Mouse (Mus musculus) G1E (cell line): ENCODE measurements around the gene Sf3a2. TPM values are rescaled to one million over a fixed set of nuclear protein-coding genes. Genes with fewer than 3 reads are reported as not detected.
A peak's percentile ranks its signal among the peaks of the same experiment; 100 is the strongest.
"Not testable (repeated sequence)": the region's sequence is repeated elsewhere in the genome, so short reads cannot be mapped to it uniquely, and the experiment has no call there.

ENCODE experiments used
- ATAC-seq: 2 replicates; pipeline ENCODE4 v1.8.0; 2016; ENCODE audit warnings: mild to moderate bottlenecking; ENCODE audit not compliant: insufficient number of reproducible peaks, poor library complexity, low FRiP score, severe bottlenecking; ENCODE audit errors: extremely low read depth
- DNase-seq: peaks from one replicate; pipeline ENCODE4 v3.0.0; 2012; ENCODE audit warnings: low spot score
- H3K27me3 ChIP-seq: 2 replicates; pipeline ENCODE4 v1.6.1; 2012; ENCODE audit warnings: mild to moderate bottlenecking, low read length, inconsistent platforms; ENCODE audit not compliant: insufficient read depth
- H3K36me3 ChIP-seq: replicated peaks from 2 replicates; pipeline ENCODE3; 2012; ENCODE audit warnings: mild to moderate bottlenecking, inconsistent platforms
- H3K4me1 ChIP-seq: 2 replicates; pipeline ENCODE4 v1.6.1; 2012; ENCODE audit warnings: low read depth, low read length, inconsistent platforms, mixed read lengths; ENCODE audit not compliant: insufficient read depth
- H3K4me3 ChIP-seq: 2 replicates; pipeline ENCODE4 v1.5.1; 2012; ENCODE audit warnings: low read depth, mild to moderate bottlenecking, inconsistent platforms, low read length, moderate library complexity, mixed read lengths
- H3K9me3 ChIP-seq: replicated peaks from 2 replicates; pipeline ENCODE4 v1.6.1; 2012; ENCODE audit warnings: inconsistent platforms
- CTCF ChIP-seq: IDR thresholded peaks from 2 replicates; pipeline ENCODE4 v1.5.1; 2012; ENCODE audit warnings: low read depth, low read length, inconsistent platforms, mixed read lengths
- GATA1 ChIP-seq: IDR thresholded peaks from 2 replicates; pipeline ENCODE4 v1.6.1; 2012; ENCODE audit warnings: borderline replicate concordance, low read length, inconsistent platforms, mixed read lengths
- GATA2 ChIP-seq: IDR thresholded peaks from 2 replicates; pipeline ENCODE4 v1.6.1; 2012; ENCODE audit warnings: low read depth, low read length, inconsistent platforms, borderline replicate concordance
- POLR2AphosphoS5 ChIP-seq: IDR thresholded peaks from 2 replicates; pipeline ENCODE4 v1.6.1; 2012; ENCODE audit warnings: low read depth, low read length, inconsistent platforms; ENCODE audit not compliant: insufficient replicate concordance
- TAL1 ChIP-seq: conservative IDR thresholded peaks from 2 replicates; pipeline ENCODE4 v1.6.1; 2012; ENCODE audit warnings: low read depth, low read length, inconsistent platforms, mixed read lengths
- polyA plus RNA-seq: library from polyadenylated mRNA; stranded (reverse); fragments of >175 nt; gene quantifications from 2 replicates; pipeline ENCODE4 v1.2.3, GENCODE M21; 2012
- total RNA-seq, 2 experiments: library from RNA; stranded (forward) in 1 of 2; stranded (reverse) in 1 of 2; fragments of 200-1000 nt in 1 of 2; fragments of >200 nt in 1 of 2; fragmentation: Nextera tagmentation in 1 of 2; gene quantifications; 2 replicates each; pipeline ENCODE4 v1.2.3; 2014 to 2017

The Sf3a2 gene
- total and polyA plus RNA-seq, 3 experiments = 8.7 to 652 (median 142) TPM

GRCm38 (mm10) chr10:80810084-80810483 is 12.1 kb downstream of the Sf3a2 start:
- H3K4me3 ChIP-seq = peak overlapping the region; percentile 55; the same call in 1 of the 2 replicates
- no peak for DNase-seq
- peaks cover 40% of the 10 kb centered on the region for H3K4me1 ChIP-seq
- peaks cover 31% of the 10 kb centered on the region for H3K36me3 ChIP-seq
- peaks cover 40% of the 10 kb centered on the region for H3K27me3 ChIP-seq
- ATAC-seq = no peak
- peaks cover 25% of the 10 kb centered on the region for H3K9me3 ChIP-seq
- no peak for TF ChIP-seq POLR2AphosphoS5
- no peak for TF ChIP-seq GATA2
- TF ChIP-seq CTCF = no peak
- TF ChIP-seq TAL1 = no peak
- no peak for TF ChIP-seq GATA1

- H3K27me3 ChIP-seq = peaks cover 40% of the 10 kb centered on the region
- no peak for TF ChIP-seq POLR2AphosphoS5
- TF ChIP-seq GATA2 = no peak
- no peak for TF ChIP-seq GATA1
- TF ChIP-seq CTCF = no peak
- TF ChIP-seq TAL1 = no peak
- ATAC-seq = no peak
Measured at GRCm38 (mm10) chr10:80812391-80813041, 14.5 kb downstream of the Sf3a2 start.

DNA sequence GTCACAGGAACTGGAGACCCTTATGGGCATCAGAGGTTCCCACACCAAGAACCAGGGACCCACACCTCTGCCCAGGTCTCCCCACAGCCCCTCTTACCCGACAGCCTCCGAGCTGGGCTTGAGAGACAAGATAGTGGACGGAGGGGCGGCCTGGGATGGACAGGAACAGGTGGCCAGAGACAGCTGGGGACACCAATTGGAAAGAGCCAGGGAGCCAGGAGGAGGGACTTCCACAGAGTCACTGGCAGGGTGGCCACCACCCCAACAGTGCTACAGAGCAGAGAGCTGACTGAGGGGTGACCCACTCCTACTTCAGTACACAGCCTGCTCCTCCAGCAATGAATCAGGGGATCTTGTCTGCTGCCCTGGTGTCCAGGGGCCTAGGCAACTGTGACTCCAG is 15.4 kb downstream of the Sf3a2 start, which contains the start of gene Jsrp1:
TSS of gene Jsrp1 (minus strand) at position 133 of the 400 bp plus-strand sequence.
- Histone ChIP-seq H3K36me3 (peaks cover 1% of the 10 kb centered on the region), H3K9me3 (peaks cover 11% of the 10 kb centered on the region), H3K4me1 (peaks cover 24% of the 10 kb centered on the region), H3K4me3 (no peak within 1 kb of the TSS), H3K27me3 (peaks cover 36% of the 10 kb centered on the region)
- ATAC-seq (no peak), DNase-seq (no peak)
- no peak for TF ChIP-seq TAL1
- no peak for TF ChIP-seq GATA1
- TF ChIP-seq CTCF = no peak
- TF ChIP-seq GATA2 = no peak
- no peak for TF ChIP-seq POLR2AphosphoS5

More at GRCm38 (mm10) chr10:80812391-80813041, 14.5 kb downstream of the Sf3a2 start:
- DNase-seq = no peak
- Histone ChIP-seq H3K9me3 (peaks cover 11% of the 10 kb centered on the region), H3K36me3 (peaks cover 8% of the 10 kb centered on the region), H3K4me3 (no peak overlapping the region), H3K4me1 (peaks cover 26% of the 10 kb centered on the region)

DNA sequence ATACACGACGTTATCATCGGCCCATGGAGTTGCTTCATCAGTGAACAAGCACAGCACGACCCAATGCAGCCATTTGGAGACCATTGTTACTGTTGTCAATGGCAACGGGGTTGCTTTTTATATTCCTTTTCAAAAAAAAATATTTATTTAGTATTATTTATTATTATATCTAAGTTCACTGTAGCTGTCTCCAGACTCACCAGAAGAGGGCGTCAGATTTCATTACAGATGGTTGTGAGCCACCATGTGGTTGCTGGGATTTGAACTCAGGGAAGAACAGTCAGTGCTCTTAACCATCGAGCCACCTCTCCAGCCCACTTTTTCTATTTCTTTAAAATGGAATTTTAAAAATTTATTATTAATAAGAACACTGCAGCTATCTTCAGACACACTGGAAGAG is 16.8 kb downstream of the Sf3a2 start:
- peaks cover 25% of the 10 kb centered on the region for H3K27me3 ChIP-seq
- H3K36me3 ChIP-seq = no peaks in the 10 kb centered on the region
- peaks cover 11% of the 10 kb centered on the region for H3K9me3 ChIP-seq
- TF ChIP-seq TAL1 (no peak), GATA1 (no peak), POLR2AphosphoS5 (no peak), CTCF (no peak), GATA2 (no peak)
- peaks cover 26% of the 10 kb centered on the region for H3K4me1 ChIP-seq
- DNase-seq = no peak
- no peak for ATAC-seq
- H3K4me3 ChIP-seq = no peak overlapping the region

DNA sequence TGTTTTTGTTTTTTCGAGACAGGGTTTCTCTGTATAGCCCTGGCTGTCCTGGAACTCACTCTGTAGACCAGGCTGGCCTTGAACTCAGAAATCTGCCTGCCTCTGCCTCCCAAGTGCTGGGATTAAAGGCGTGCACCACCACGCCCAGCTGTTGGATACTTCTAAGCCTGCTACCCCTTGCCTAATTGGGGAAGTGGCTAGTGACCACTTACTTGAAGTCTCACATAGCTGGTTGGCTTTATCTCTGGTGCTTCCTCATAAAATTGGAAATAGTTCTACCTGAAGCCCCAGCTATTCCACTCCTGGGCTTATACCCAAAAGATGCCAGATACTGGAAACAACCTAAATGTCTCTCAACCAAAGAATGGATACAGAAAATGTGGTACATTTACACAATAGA is 18.3 kb downstream of the Sf3a2 start:
- ATAC-seq, H3K4me3 ChIP-seq, H3K36me3 ChIP-seq, DNase-seq: not testable (repeated sequence)
- H3K9me3 ChIP-seq = peaks cover 11% of the 10 kb centered on the region
- peaks cover 19% of the 10 kb centered on the region for H3K4me1 ChIP-seq
- peaks cover 16% of the 10 kb centered on the region for H3K27me3 ChIP-seq

GRCm38 (mm10) chr10:80817164-80817563 is 19.2 kb downstream of the Sf3a2 start:
- DNase-seq = no peak
- Histone ChIP-seq H3K27me3 (peaks cover 14% of the 10 kb centered on the region), H3K36me3 (no peaks in the 10 kb centered on the region), H3K4me1 (peaks cover 20% of the 10 kb centered on the region), H3K4me3 (no peak overlapping the region), H3K9me3 (peaks cover 11% of the 10 kb centered on the region)
- ATAC-seq = no peak
- TF ChIP-seq TAL1 = no peak

- ATAC-seq, H3K4me3 ChIP-seq, H3K36me3 ChIP-seq, DNase-seq, H3K27me3 ChIP-seq: not testable (repeated sequence)
- peaks cover 11% of the 10 kb centered on the region for H3K9me3 ChIP-seq
- H3K4me1 ChIP-seq = peaks cover 25% of the 10 kb centered on the region
Measured at GRCm38 (mm10) chr10:80817955-80818354, 20.0 kb downstream of the Sf3a2 start.
